Mouse (Mus musculus) testis, adult 2 months (tissue): ENCODE measurements around the gene Coro2b. TPM values are rescaled to one million over a fixed set of nuclear protein-coding genes. Genes with fewer than 3 reads are reported as not detected.
A peak's percentile ranks its signal among the peaks of the same experiment; 100 is the strongest.

ENCODE experiments used
- H3K27ac ChIP-seq: fragments of 200-500 bp; 2 replicates; pipeline ENCODE4 v1.5.1; 2012; ENCODE audit warnings: low read depth, low read length; ENCODE audit not compliant: control insufficient read depth, insufficient read depth
- H3K27me3 ChIP-seq: fragments of 200-500 bp; 2 replicates; pipeline ENCODE4 v1.6.1; 2012; ENCODE audit warnings: mild to moderate bottlenecking, low read length, moderate library complexity; ENCODE audit not compliant: control insufficient read depth, insufficient read depth
- H3K36me3 ChIP-seq: fragments of 200-500 bp; 2 replicates; pipeline ENCODE4 v1.6.1; 2012; ENCODE audit warnings: mild to moderate bottlenecking, low read length; ENCODE audit not compliant: control insufficient read depth, insufficient read depth
- H3K4me1 ChIP-seq: fragments of 200-500 bp; 2 replicates; pipeline ENCODE4 v1.6.1; 2012; ENCODE audit warnings: low read length; ENCODE audit not compliant: control insufficient read depth, insufficient read depth
- H3K4me3 ChIP-seq: fragments of 200-500 bp; 2 replicates; pipeline ENCODE4 v1.5.1; 2012; ENCODE audit warnings: low read depth, mild to moderate bottlenecking, low read length, moderate library complexity, mixed read lengths; ENCODE audit not compliant: control insufficient read depth
- CTCF ChIP-seq: fragments of 200-500 bp; IDR thresholded peaks from 2 replicates; pipeline ENCODE4 v1.5.1; 2012; ENCODE audit warnings: low read depth, mild to moderate bottlenecking, inconsistent platforms, low read length, moderate library complexity; ENCODE audit not compliant: control insufficient read depth, insufficient read depth, insufficient replicate concordance
- POLR2A ChIP-seq: fragments of 200-500 bp; IDR thresholded peaks from 2 replicates; pipeline ENCODE4 v1.6.1; 2012; ENCODE audit warnings: low read depth, mild to moderate bottlenecking, inconsistent platforms, low read length, moderate library complexity; ENCODE audit not compliant: control insufficient read depth
- polyA plus RNA-seq: library from polyadenylated mRNA; depleted of rRNA; stranded (reverse); fragments of >200 nt; gene quantifications from 2 replicates; pipeline ENCODE4 v1.2.3, GENCODE M21; 2012

Gene Coro2b
- polyA plus RNA-seq, 1 experiment, result 2.9 TPM

DNA sequence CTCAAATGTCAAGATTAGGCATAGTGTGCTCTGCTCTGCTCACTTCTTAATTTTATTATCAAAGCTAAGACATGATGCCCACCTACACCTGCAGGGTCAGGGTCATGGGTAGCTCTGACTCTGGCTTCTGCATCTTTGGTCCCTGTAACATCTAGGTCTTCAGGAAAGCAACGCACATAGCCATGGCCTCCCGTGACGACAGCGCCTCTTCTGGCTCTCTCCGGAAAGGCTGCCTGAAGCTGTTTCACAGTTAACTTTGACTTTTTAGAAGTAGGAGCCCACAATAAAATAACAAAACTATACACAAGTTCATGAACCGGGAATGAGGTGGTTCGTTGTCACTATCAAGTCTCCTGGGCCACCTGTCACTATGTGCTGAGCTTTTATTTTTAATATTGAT, 99.4 kb downstream of the Coro2b start:
- TF ChIP-seq POLR2A, result no peak
- no peak for TF ChIP-seq CTCF
- no peak overlapping the region for H3K4me3 ChIP-seq
- H3K27me3 ChIP-seq, result no peaks in the 10 kb centered on the region
- H3K27ac ChIP-seq, result no peak overlapping the region
- H3K36me3 ChIP-seq, result no peaks in the 10 kb centered on the region
- H3K4me1 ChIP-seq, result peaks cover 2% of the 10 kb centered on the region

DNA sequence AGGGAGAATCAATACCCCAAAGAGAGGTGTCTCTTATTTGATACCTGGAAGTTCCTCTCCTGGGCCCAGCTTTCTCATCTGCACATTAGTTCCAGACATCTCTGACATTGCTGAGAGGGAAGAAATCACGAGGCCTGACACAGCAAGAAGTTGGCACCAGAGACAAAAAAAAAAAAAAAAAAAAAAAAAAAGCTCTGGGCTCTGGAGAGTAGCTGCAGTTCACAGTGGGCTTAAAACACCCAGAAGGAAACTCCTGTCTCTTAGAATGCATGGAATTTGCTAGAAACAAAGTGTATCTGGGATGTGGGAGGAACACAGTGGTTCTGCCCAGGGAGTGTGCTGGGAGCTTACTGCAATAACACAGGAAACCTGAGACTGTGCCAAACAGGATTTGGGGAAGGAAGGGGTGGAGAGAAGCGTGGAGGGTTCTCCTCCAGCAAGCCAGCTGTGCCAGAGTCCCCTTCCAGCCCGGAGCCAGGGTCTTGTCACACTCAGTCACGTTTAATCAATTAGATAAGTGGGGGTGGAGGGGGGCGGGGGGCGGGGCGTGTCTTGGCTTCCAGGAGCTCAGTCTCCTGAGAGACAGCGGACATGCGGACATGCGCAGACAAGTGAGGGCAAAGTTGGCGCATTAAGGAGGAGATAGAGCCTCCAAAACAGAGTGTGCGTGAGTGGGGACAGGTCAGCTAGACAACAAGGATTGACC, 101.1 kb downstream of the Coro2b start:
- Histone ChIP-seq H3K27ac (peak overlapping the region; percentile 72), H3K36me3 (no peaks in the 10 kb centered on the region), H3K4me1 (peaks cover 5% of the 10 kb centered on the region), H3K27me3 (no peaks in the 10 kb centered on the region), H3K4me3 (no peak overlapping the region)
- no peak for TF ChIP-seq POLR2A
- no peak for TF ChIP-seq CTCF

DNA sequence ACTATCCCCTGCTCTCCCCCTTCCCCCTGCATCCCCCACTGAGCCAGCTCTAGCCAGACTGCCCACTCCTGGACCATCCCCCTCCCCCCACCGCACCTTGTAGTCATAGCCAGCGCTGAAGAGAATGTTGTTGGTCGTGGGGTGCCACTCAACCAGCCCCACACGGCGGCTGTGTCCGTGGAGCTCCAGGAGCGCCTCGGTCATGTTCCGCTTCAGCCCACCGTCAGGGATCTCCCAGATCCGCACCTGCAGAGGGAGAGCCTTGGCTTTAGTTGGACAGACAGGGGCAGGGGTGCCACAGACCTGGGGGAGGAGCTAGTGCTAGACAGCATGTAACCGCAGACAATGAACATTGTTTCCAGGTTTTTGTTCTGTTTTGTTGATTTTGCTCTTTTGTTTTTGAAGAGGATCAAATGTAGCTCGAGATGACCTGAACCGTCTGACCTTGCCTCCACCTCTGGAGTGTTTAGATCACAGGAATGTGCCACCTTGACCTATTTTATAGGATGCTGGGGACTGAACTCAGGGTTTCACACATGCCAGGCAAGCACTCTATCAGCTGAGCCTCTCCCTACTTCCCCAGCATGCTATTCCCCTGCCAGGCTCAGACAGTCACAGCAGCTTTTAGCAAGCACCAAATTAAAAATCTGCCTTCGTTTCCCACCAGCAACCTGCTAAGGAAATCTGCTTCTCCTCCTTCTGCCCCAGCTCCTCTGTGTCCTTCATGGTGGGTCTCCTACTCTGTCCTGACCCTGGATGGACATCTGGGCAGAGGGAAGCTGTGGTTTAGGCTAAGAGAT, 104.4 kb downstream of the Coro2b start:
- no peaks in the 10 kb centered on the region for H3K27me3 ChIP-seq
- no peaks in the 10 kb centered on the region for H3K36me3 ChIP-seq
- TF ChIP-seq CTCF (no peak), POLR2A (no peak)
- peaks cover 5% of the 10 kb centered on the region for H3K4me1 ChIP-seq
- no peak overlapping the region for H3K27ac ChIP-seq
- H3K4me3 ChIP-seq, result no peak overlapping the region

DNA sequence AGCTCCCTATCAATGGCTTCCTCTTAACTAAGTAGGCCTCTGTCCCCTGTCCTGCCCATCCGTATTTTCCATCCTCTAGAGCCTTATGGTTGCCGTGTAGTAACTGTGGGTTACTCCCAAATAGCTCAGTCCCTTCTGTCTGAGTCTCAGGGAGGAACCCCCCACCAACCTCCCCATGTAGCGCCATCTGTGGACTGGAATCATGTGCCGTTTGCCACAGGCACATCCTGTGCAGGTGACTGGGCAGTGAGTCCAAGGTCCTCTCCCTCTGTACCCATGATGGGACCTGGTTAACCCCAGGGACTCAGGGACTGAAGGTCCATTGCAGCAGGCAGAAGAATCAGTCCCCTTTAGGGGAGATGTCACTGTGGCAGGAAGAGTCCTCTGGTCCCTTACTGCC, 106.1 kb downstream of the Coro2b start:
- no peak for TF ChIP-seq POLR2A
- TF ChIP-seq CTCF, result no peak
- Histone ChIP-seq H3K27me3 (no peaks in the 10 kb centered on the region), H3K4me3 (no peak overlapping the region), H3K27ac (no peak overlapping the region), H3K36me3 (no peaks in the 10 kb centered on the region), H3K4me1 (peaks cover 3% of the 10 kb centered on the region)

DNA sequence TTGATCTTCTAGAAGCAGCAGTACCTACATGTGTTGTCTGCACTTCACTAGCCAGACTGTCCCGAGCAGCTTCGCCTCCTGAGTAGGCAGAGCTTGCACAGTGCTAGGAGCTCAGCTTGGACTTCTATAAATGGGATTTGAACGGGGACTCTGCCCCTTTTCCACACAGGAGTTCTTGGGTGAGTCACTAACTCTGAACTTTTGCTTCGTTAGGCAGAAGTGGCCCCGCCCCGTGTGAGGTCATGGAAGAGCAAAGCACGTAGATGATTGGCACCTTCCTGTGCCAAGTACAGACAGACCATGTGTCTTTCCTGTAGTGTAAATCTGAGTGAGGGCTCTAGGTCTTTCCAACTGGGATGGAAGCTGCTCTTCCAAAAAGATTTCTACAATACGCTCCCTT, 109.8 kb downstream of the Coro2b start:
- no peaks in the 10 kb centered on the region for H3K36me3 ChIP-seq
- H3K27ac ChIP-seq, result no peak overlapping the region
- TF ChIP-seq CTCF (no peak), POLR2A (no peak)
- H3K4me3 ChIP-seq, result no peak overlapping the region
- H3K27me3 ChIP-seq, result no peaks in the 10 kb centered on the region
- H3K4me1 ChIP-seq, result no peaks in the 10 kb centered on the region

DNA sequence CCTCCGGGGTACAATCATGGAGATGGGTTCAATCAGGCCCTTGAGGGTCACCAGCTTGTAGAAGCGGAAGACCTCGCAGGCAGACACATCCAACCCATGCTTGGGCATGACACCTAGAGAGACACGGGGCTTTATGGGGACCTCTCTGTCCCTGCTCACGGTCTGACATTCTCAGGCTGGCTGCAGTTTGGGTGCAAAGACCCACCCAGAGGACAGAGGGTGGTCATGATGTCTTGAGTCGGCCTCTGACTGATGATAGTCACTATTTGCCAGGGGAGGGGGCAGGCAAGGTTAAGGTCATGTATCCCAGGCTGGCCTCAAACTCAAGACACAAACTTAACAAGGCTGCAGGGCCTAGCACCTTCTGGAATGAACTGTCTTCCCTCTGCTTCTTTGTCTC, 110.3 kb downstream of the Coro2b start:
- H3K36me3 ChIP-seq, result no peaks in the 10 kb centered on the region
- no peaks in the 10 kb centered on the region for H3K4me1 ChIP-seq
- no peak for TF ChIP-seq CTCF
- no peak for TF ChIP-seq POLR2A
- no peaks in the 10 kb centered on the region for H3K27me3 ChIP-seq
- no peak overlapping the region for H3K27ac ChIP-seq
- H3K4me3 ChIP-seq, result no peak overlapping the region

DNA sequence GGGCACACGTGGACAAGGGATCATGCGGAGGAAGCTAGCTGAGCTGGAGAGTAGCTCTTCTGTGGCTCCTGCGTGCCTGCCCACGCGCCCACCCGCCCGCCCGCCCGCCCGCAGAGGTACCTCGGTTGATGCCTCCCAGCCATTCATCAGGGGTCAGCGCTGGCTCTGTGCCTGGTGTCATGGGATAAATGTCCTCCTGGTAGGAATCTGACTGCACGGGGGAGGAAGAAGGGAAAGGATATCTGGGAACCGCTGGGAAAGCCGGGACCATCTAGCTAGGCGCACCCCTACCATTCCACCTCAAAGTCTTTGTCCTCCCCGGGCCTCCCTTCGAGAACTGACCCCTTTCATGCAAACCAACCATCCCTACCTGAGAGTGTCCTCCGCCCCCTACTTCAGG, 110.8 kb downstream of the Coro2b start:
- no peaks in the 10 kb centered on the region for H3K36me3 ChIP-seq

More for the DNA sequence above, 110.8 kb downstream of the Coro2b start:
- Histone ChIP-seq H3K27me3 (no peaks in the 10 kb centered on the region), H3K4me1 (peaks cover 3% of the 10 kb centered on the region; the same call in 1 of the 2 replicates), H3K4me3 (no peak overlapping the region), H3K27ac (no peak overlapping the region)
- TF ChIP-seq POLR2A, result no peak
- no peak for TF ChIP-seq CTCF
